Mouse (Mus musculus) heart, adult 2 months (tissue): ENCODE results near the gene Synpo2. TPM values are rescaled to one million over a fixed set of nuclear protein-coding genes. Genes with fewer than 3 reads are reported as not detected.

ENCODE experiments used
- DNase-seq, 2 experiments: peaks; one replicate each; pipeline ENCODE4 v3.0.0; 2021
- H3K27ac ChIP-seq: fragments of 200-600 bp; 2 replicates; pipeline ENCODE4 v1.8.1; 2022
- H3K27me3 ChIP-seq: fragments of 200-500 bp; 2 replicates; pipeline ENCODE4 v1.6.1; 2012; ENCODE audit warnings: mild to moderate bottlenecking, low read length, inconsistent platforms, mixed read lengths; ENCODE audit not compliant: control insufficient read depth, insufficient read depth
- H3K36me3 ChIP-seq: fragments of 200-500 bp; 2 replicates; pipeline ENCODE4 v1.6.1; 2012; ENCODE audit warnings: low read length, inconsistent platforms; ENCODE audit not compliant: control insufficient read depth, insufficient read depth
- H3K4me1 ChIP-seq: fragments of 200-500 bp; 2 replicates; pipeline ENCODE4 v1.6.1; 2011; ENCODE audit warnings: low read length; ENCODE audit not compliant: control insufficient read depth, insufficient read depth
- H3K4me3 ChIP-seq: fragments of 200-600 bp; 2 replicates; pipeline ENCODE4 v1.8.1; 2022
- H3K79me2 ChIP-seq: fragments of 200-500 bp; replicated peaks from 2 replicates; pipeline ENCODE4 v1.6.1; 2012; ENCODE audit warnings: mild to moderate bottlenecking, inconsistent platforms, low read length, moderate library complexity, mixed read lengths; ENCODE audit not compliant: control insufficient read depth, insufficient read depth
- H3K9ac ChIP-seq: fragments of 200-500 bp; 2 replicates; pipeline ENCODE4 v1.6.1; 2012; ENCODE audit warnings: low read depth, mild to moderate bottlenecking, control low read depth, inconsistent platforms, low read length, mixed read lengths
- CTCF ChIP-seq: fragments of 200-600 bp; IDR thresholded peaks from 2 replicates; pipeline ENCODE4 v1.8.1; 2022; ENCODE audit warnings: antibody characterized with exemption, mild to moderate bottlenecking, moderate library complexity
- EP300 ChIP-seq: fragments of 200-500 bp; IDR thresholded peaks from 2 replicates; pipeline ENCODE4 v1.6.1; 2011; ENCODE audit warnings: low read depth, low read length, control low read depth; ENCODE audit not compliant: insufficient read depth
- POLR2A ChIP-seq: fragments of 200-500 bp; IDR thresholded peaks from 2 replicates; pipeline ENCODE4 v1.6.1; 2011; ENCODE audit warnings: mild to moderate bottlenecking, low read depth, low read length, control low read depth; ENCODE audit not compliant: insufficient read depth
- WGBS: fragments of 180-500 bp; shearing (Covaris S2); methylation state at CpG from one replicate; pipeline ENCODE4 v1.1.7; 2018; 5-methylcytosine and 5-hydroxymethylcytosine counted together
- intact Hi-C: fragments of 180-260 bp; cut with DNase I; formaldehyde crosslinking; loops from one replicate; pipeline ENCODE4 v1.15.1; 2025
- polyA plus RNA-seq: library from polyadenylated mRNA; depleted of rRNA; stranded (reverse); fragments of >200 nt; gene quantifications from 2 replicates; pipeline ENCODE4 v1.2.3, GENCODE M21; 2012
- total RNA-seq, 2 experiments: library from RNA; stranded (reverse); gene quantifications; 2 replicates each; pipeline ENCODE4 v1.2.3; 2021

The Synpo2 gene
- total and polyA plus RNA-seq, 3 experiments = 19.3 to 97.5 (median 85.8) TPM

GRCm38 (mm10) chr3:123112781-123113180, 123.2 kb downstream of the Synpo2 start:
- intact Hi-C loops = no loop called here
- Histone ChIP-seq H3K4me1 (peaks cover 7% of the 10 kb centered on the region), H3K36me3 (peaks cover 23% of the 10 kb centered on the region), H3K4me3 (no peak overlapping the region), H3K9ac (no peak overlapping the region), H3K27me3 (no peaks in the 10 kb centered on the region), H3K79me2 (no peaks in the 10 kb centered on the region), H3K27ac (no peak overlapping the region; the same call in none of the 2 replicates)
- WGBS = 81% methylated on average over 11 of the region's 11 CpGs
- no peak for DNase-seq
- no peak for TF ChIP-seq POLR2A

- Histone ChIP-seq H3K27ac (peak overlapping the region; percentile 49), H3K36me3 (peaks cover 23% of the 10 kb centered on the region), H3K79me2 (no peaks in the 10 kb centered on the region), H3K4me1 (peaks cover 6% of the 10 kb centered on the region), H3K9ac (no peak overlapping the region), H3K27me3 (no peaks in the 10 kb centered on the region), H3K4me3 (no peak overlapping the region)
- intact Hi-C loops = no loop called here
- DNase-seq = no peak
- no peak for TF ChIP-seq POLR2A
- TF ChIP-seq EP300 = no peak
- TF ChIP-seq CTCF = no peak
- 60% methylated on average over 10 of the region's 10 CpGs for WGBS
Observed at GRCm38 (mm10) chr3:123111071-123111711, 124.8 kb downstream of the Synpo2 start.

- intact Hi-C loops = no loop called here
Observed at GRCm38 (mm10) chr3:123107830-123108549, 128.0 kb downstream of the Synpo2 start.

GRCm38 (mm10) chr3:123104325-123104724, 131.6 kb downstream of the Synpo2 start:
- no peaks in the 10 kb centered on the region for H3K27me3 ChIP-seq
- WGBS = 80% methylated on average over 6 of the region's 6 CpGs
- no peak overlapping the region for H3K27ac ChIP-seq
- peaks cover 6% of the 10 kb centered on the region; the same call in 1 of the 2 replicates for H3K36me3 ChIP-seq
- intact Hi-C loops = no loop called here
- H3K4me1 ChIP-seq = peaks cover 6% of the 10 kb centered on the region
- H3K9ac ChIP-seq = no peak overlapping the region
- no peak for DNase-seq
- H3K4me3 ChIP-seq = no peak overlapping the region
- TF ChIP-seq EP300 (no peak), POLR2A (no peak), CTCF (no peak)
- no peaks in the 10 kb centered on the region for H3K79me2 ChIP-seq

More at GRCm38 (mm10) chr3:123107830-123108549, 128.0 kb downstream of the Synpo2 start:
- Histone ChIP-seq H3K27ac (no peak overlapping the region; the same call in 1 of the 2 replicates), H3K4me1 (peaks cover 6% of the 10 kb centered on the region), H3K36me3 (peaks cover 23% of the 10 kb centered on the region), H3K4me3 (no peak overlapping the region), H3K9ac (no peak overlapping the region; the same call in 1 of the 2 replicates), H3K79me2 (no peaks in the 10 kb centered on the region), H3K27me3 (no peaks in the 10 kb centered on the region)
- TF ChIP-seq CTCF (no peak), EP300 (no peak), POLR2A (no peak)
- WGBS = 34% methylated on average over 14 of the region's 14 CpGs
- DNase-seq = no peak

GRCm38 (mm10) chr3:123103151-123103860, 132.6 kb downstream of the Synpo2 start:
- peak; percentile 74 for DNase-seq
- Histone ChIP-seq H3K27ac (peak overlapping the region; percentile 42), H3K9ac (no peak overlapping the region), H3K79me2 (no peaks in the 10 kb centered on the region), H3K4me1 (peaks cover 6% of the 10 kb centered on the region), H3K36me3 (peaks cover 3% of the 10 kb centered on the region; the same call in 1 of the 2 replicates), H3K27me3 (no peaks in the 10 kb centered on the region), H3K4me3 (no peak overlapping the region)
- no peak for TF ChIP-seq POLR2A
- peak; percentile 93 for TF ChIP-seq EP300
- TF ChIP-seq CTCF = no peak; the same call in 1 of the 2 replicates
- intact Hi-C loops = loop anchor here (1.0 to 2.0 kb wide), 2 partner anchors 55 to 164 kb away; no protein-coding TSS in a partner anchor
- WGBS = 23% methylated on average over 13 of the region's 13 CpGs

- WGBS = 88% methylated on average over 2 of the region's 2 CpGs
- DNase-seq = no peak
- H3K4me3 ChIP-seq = no peak overlapping the region
- no peak overlapping the region for H3K27ac ChIP-seq
- H3K36me3 ChIP-seq = no peaks in the 10 kb centered on the region
- H3K9ac ChIP-seq = no peak overlapping the region
- H3K4me1 ChIP-seq = no peaks in the 10 kb centered on the region
- TF ChIP-seq EP300 = no peak
- TF ChIP-seq CTCF = peak; percentile 22
- intact Hi-C loops = loop anchor here (2.0 kb wide), 1 partner anchor 57 kb away; no protein-coding TSS in a partner anchor
- H3K79me2 ChIP-seq = no peaks in the 10 kb centered on the region
- no peaks in the 10 kb centered on the region for H3K27me3 ChIP-seq
Observed at GRCm38 (mm10) chr3:123101761-123102160, 134.2 kb downstream of the Synpo2 start.
